Mouse (Mus musculus) erythroid progenitor cell, adult 5-6 weeks (primary cell): ENCODE data around the gene Gm20388. TPM values are rescaled to one million over a fixed set of nuclear protein-coding genes. Genes with fewer than 3 reads are reported as not detected.

Source experiments
- ATAC-seq: replicated peaks from 2 replicates; pipeline ENCODE4 v1.8.0; 2016; ENCODE audit warnings: moderate number of reproducible peaks, mild to moderate bottlenecking, moderate TSS enrichment, inconsistent platforms; ENCODE audit not compliant: poor library complexity, low FRiP score, severe bottlenecking
- total RNA-seq, 2 experiments: library from RNA; stranded (forward) in 1 of 2; stranded (reverse) in 1 of 2; fragments of 150-400 nt in 1 of 2; fragments of 186-747, 209-891 nt in 1 of 2; gene quantifications; 2 replicates each; pipeline versions ENCODE4 v1.2.3 to v1.2.4; 2015 to 2017; ENCODE audit warnings: low replicate concordance in 2 of 2

The Gm20388 gene
- total RNA-seq, 2 experiments from 2014 or later, result 4.2 TPM; not detected in 1

GRCm38 (mm10) chr8:120110966-120111365 is 200.3 kb downstream of the Gm20388 start:
- ATAC-seq, result no peak

GRCm38 (mm10) chr8:120111382-120111781 is 200.7 kb downstream of the Gm20388 start:
- no peak for ATAC-seq

- no peak for ATAC-seq
These were observed 201.9 kb downstream of the Gm20388 start for GRCm38 (mm10) chr8:120112535-120112934.

- ATAC-seq, result no peak; the same call in 1 of the 2 replicates
These were observed 202.7 kb downstream of the Gm20388 start for GRCm38 (mm10) chr8:120113306-120113705.

- peak; percentile 97 for ATAC-seq
These were observed 203.2 kb downstream of the Gm20388 start, which contains the start of gene 6430548M08Rik for GRCm38 (mm10) chr8:120113758-120114255. 6430548M08Rik (plus strand) TSS chr8:120114152.

GRCm38 (mm10) chr8:120114315-120114841 is 203.7 kb downstream of the Gm20388 start:
- ATAC-seq, result no peak

GRCm38 (mm10) chr8:120116600-120116999 is 206.0 kb downstream of the Gm20388 start:
- no peak for ATAC-seq

- no peak for ATAC-seq
These were observed 207.5 kb downstream of the Gm20388 start for GRCm38 (mm10) chr8:120118162-120118561.

- ATAC-seq, result no peak
These were observed 208.2 kb downstream of the Gm20388 start for GRCm38 (mm10) chr8:120118847-120119246.

GRCm38 (mm10) chr8:120119429-120119828 is 208.8 kb downstream of the Gm20388 start:
- ATAC-seq, result no peak

- ATAC-seq, result no peak
These were observed 209.3 kb downstream of the Gm20388 start for GRCm38 (mm10) chr8:120119931-120120330.

GRCm38 (mm10) chr8:120120951-120121350 is 210.3 kb downstream of the Gm20388 start:
- no peak for ATAC-seq

GRCm38 (mm10) chr8:120124261-120124660 is 213.6 kb downstream of the Gm20388 start:
- ATAC-seq, result no peak

GRCm38 (mm10) chr8:120124836-120125389 is 214.3 kb downstream of the Gm20388 start:
- ATAC-seq, result no peak

- no peak for ATAC-seq
These were observed 215.9 kb downstream of the Gm20388 start for GRCm38 (mm10) chr8:120126357-120127161.

- ATAC-seq, result no peak
These were observed 218.9 kb downstream of the Gm20388 start for GRCm38 (mm10) chr8:120129547-120129946.

GRCm38 (mm10) chr8:120131158-120131557 is 220.5 kb downstream of the Gm20388 start:
- ATAC-seq, result no peak

- ATAC-seq, result no peak
These were observed 222.5 kb downstream of the Gm20388 start for GRCm38 (mm10) chr8:120133169-120133568.

- ATAC-seq, result no peak
These were observed 225.0 kb downstream of the Gm20388 start for GRCm38 (mm10) chr8:120135687-120136086.

GRCm38 (mm10) chr8:120136618-120137017 is 226.0 kb downstream of the Gm20388 start:
- ATAC-seq, result no peak

- ATAC-seq, result no peak
These were observed 228.3 kb downstream of the Gm20388 start for GRCm38 (mm10) chr8:120138958-120139357.
